Mouse (Mus musculus) lung, adult 2 months (tissue): ENCODE results near the gene Lrig3. TPM values are rescaled to one million over a fixed set of nuclear protein-coding genes. Genes with fewer than 3 reads are reported as not detected.
A peak's percentile ranks its signal among the peaks of the same experiment; 100 is the strongest.

ENCODE experiments used
- DNase-seq: peaks from one replicate; pipeline ENCODE4 v3.0.0; 2022
- H3K4me1 ChIP-seq: fragments of 200-500 bp; 2 replicates; pipeline ENCODE4 v1.6.1; 2011; ENCODE audit warnings: low read length; ENCODE audit not compliant: control insufficient read depth, insufficient read depth
- H3K4me3 ChIP-seq: fragments of 200-500 bp; replicated peaks from 2 replicates; pipeline ENCODE3; 2011; ENCODE audit warnings: low read depth, mild to moderate bottlenecking, control low read depth, low read length; ENCODE audit errors: extremely low read depth
- CTCF ChIP-seq: fragments of 200-500 bp; IDR thresholded peaks from 2 replicates; pipeline ENCODE4 v1.5.1; 2011; ENCODE audit warnings: mild to moderate bottlenecking, low read length, control low read depth; ENCODE audit not compliant: insufficient read depth
- POLR2A ChIP-seq: fragments of 200-500 bp; IDR thresholded peaks from 2 replicates; pipeline ENCODE4 v1.6.1; 2011; ENCODE audit warnings: low read depth, mild to moderate bottlenecking, control low read depth, low read length, borderline replicate concordance; ENCODE audit errors: extremely low read depth
- WGBS: fragments of 180-500 bp; shearing (Covaris S2); methylation state at CpG from one replicate; pipeline ENCODE4 v1.1.7; 2018; 5-methylcytosine and 5-hydroxymethylcytosine counted together
- polyA plus RNA-seq: library from polyadenylated mRNA; depleted of rRNA; stranded (reverse); fragments of >200 nt; gene quantifications from 2 replicates; pipeline ENCODE4 v1.2.3, GENCODE M21; 2012

The Lrig3 gene
- polyA plus RNA-seq, 1 experiment = 12.0 TPM

GRCm38 (mm10) chr10:125938528-125939402 is 27.2 kb upstream of the Lrig3 start:
- TF ChIP-seq POLR2A (no peak), CTCF (no peak)
- DNase-seq = no peak
- H3K4me3 ChIP-seq = no peak overlapping the region
- WGBS = 69% methylated on average over 12 of the region's 12 CpGs
- no peaks in the 10 kb centered on the region for H3K4me1 ChIP-seq

- Histone ChIP-seq H3K4me3 (no peak overlapping the region), H3K4me1 (no peaks in the 10 kb centered on the region)
- no peak for DNase-seq
- 59% methylated on average over 11 of the region's 11 CpGs for WGBS
- no peak for TF ChIP-seq CTCF
These were observed 25.5 kb upstream of the Lrig3 start for GRCm38 (mm10) chr10:125940316-125941059.

GRCm38 (mm10) chr10:125943098-125943497 is 22.9 kb upstream of the Lrig3 start:
- TF ChIP-seq CTCF (no peak), POLR2A (no peak)
- H3K4me3 ChIP-seq = no peak overlapping the region
- 62% methylated on average over 5 of the region's 5 CpGs for WGBS
- no peak for DNase-seq
- no peaks in the 10 kb centered on the region for H3K4me1 ChIP-seq

GRCm38 (mm10) chr10:125944762-125945504 is 21.0 kb upstream of the Lrig3 start:
- no peak for DNase-seq
- TF ChIP-seq CTCF = no peak
- no peak for TF ChIP-seq POLR2A
- H3K4me1 ChIP-seq = no peaks in the 10 kb centered on the region
- no peak overlapping the region for H3K4me3 ChIP-seq
- 83% methylated on average over 11 of the region's 11 CpGs for WGBS

GRCm38 (mm10) chr10:125948842-125949474 is 17.0 kb upstream of the Lrig3 start:
- TF ChIP-seq POLR2A (no peak), CTCF (no peak)
- Histone ChIP-seq H3K4me3 (no peak overlapping the region), H3K4me1 (no peaks in the 10 kb centered on the region)
- 46% methylated on average over 15 of the region's 15 CpGs for WGBS
- DNase-seq = no peak

- TF ChIP-seq CTCF (no peak), POLR2A (no peak)
- H3K4me1 ChIP-seq = no peaks in the 10 kb centered on the region
- WGBS = 35% methylated on average over 5 of the region's 5 CpGs
- no peak overlapping the region for H3K4me3 ChIP-seq
- DNase-seq = no peak
These were observed 14.3 kb upstream of the Lrig3 start for GRCm38 (mm10) chr10:125951633-125952032.

- H3K4me3 ChIP-seq = no peak overlapping the region
- no peaks in the 10 kb centered on the region for H3K4me1 ChIP-seq
- DNase-seq = no peak
- WGBS = 57% methylated on average over 7 of the region's 7 CpGs
- no peak for TF ChIP-seq CTCF
- no peak for TF ChIP-seq POLR2A
These were observed 11.6 kb upstream of the Lrig3 start for GRCm38 (mm10) chr10:125954343-125954742.

- WGBS = 68% methylated on average over 12 of the region's 12 CpGs
- DNase-seq = no peak
- no peak overlapping the region for H3K4me3 ChIP-seq
- no peaks in the 10 kb centered on the region for H3K4me1 ChIP-seq
- TF ChIP-seq CTCF (no peak), POLR2A (no peak)
These were observed 11.0 kb upstream of the Lrig3 start for GRCm38 (mm10) chr10:125954747-125955530.

GRCm38 (mm10) chr10:125961411-125962107 is 4.4 kb upstream of the Lrig3 start:
- peak overlapping the region; percentile 28 for H3K4me3 ChIP-seq
- 23% methylated on average over 9 of the region's 9 CpGs for WGBS
- peaks cover 7% of the 10 kb centered on the region for H3K4me1 ChIP-seq
- TF ChIP-seq CTCF (no peak), POLR2A (no peak)
- DNase-seq = no peak
